Mouse (Mus musculus): ENCODE results near the gene Nfkbid.
A peak's percentile ranks its signal among the peaks of the same experiment; 100 is the strongest.
"Not testable (repeated sequence)": the region's sequence is repeated elsewhere in the genome, so short reads cannot be mapped to it uniquely, and the experiment has no call there.

The Nfkbid gene

GRCm38 (mm10) chr7:30472411-30472810, 50.9 kb downstream of the Nfkbid start:
- peak; percentile 64 for DNase-seq

DNA sequence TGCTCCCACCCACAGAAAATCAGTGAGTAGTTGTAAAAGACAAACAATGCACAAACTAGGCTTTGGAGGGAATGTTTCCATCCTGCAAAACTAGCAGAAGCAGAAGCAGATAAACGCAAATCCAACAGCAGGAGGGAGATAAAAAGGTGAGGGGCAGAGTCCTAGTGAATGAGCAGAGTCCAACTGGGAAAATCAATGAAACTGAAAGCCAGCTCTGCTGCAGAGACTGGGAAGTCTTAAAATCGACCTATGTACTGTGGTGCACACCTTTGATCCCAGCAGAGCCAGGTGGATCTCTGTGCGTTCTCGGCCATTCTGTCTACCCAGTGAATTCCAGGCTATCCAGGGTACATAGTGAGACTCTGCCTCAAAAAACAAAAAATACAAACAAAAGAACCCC, 53.5 kb downstream of the Nfkbid start:
- no peak for DNase-seq

DNA sequence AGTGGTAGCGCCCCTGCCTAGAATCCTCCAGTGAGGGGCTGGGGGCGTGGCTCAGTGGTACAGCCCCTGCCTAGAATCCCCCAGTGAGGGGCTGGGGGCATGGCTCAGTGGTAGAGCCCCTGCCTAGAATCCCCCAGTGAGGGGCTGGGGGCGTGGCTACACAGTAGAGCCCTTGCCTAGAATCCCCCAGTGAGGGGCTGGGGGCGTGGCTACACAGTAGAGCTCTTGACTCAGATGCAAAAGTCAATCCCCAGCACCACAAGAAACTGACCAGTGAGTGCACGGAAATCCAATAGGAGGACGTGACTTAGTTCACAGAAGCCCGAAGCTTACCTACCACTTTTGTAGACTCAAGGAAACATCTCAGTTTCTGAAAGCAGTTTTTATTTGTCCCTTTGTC, 54.6 kb downstream of the Nfkbid start:
- not testable (repeated sequence) for DNase-seq

DNA sequence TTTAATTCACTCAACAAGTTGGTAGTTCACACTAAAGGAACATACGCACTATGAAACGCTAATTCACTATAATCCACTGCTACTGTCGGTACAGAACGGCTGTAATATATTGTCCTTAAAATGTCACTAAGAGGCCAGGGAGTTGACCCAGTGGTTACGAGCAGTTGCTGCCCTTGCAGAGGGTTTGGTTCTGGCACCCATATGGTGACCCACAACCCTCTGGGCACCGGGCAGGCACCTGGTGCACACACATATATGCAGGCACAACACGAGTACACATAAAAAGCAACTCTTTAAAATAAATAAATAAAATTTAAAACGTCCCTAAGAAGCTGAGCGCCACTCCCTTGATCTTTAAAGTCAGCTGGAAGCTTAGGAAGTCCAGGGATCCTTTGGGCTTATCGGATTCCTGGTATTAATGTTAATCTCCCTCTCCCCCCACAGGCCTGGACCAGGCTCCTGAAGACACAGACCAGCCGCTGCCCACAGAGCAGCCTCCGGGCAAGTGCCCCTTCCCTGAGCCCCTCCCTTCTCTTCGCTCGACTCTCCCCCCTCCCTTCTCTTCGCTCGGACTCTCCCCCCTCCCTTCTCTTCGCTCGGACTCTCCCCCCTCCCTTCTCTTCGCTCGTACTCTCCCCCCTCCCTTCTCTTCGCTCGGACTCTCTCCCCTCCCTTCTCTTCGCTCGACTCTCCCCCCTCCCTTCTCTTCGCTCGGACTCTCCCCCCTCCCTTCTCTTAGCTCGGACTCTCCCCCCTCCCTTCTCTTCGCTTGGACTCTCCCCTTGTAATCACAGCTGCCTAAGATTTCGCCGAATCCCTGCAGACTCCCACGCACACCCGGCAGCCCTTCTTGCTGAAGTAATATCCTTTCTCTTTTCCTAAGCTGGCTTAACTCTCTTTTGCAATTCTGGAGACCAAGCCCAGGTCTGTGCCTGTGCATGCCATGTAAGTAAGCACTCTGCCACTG, 56.2 kb downstream of the Nfkbid start:
- peak; percentile 49 for DNase-seq

Measured in right cerebral cortex, postnatal 14 days (tissue).